Mouse (Mus musculus) right cerebral cortex, adult 18-20 months (tissue): ENCODE results near the gene Spock1.

Source experiments
- DNase-seq: peaks from one replicate; pipeline ENCODE4 v3.0.0; 2022; ENCODE audit warnings: mixed read lengths

Spock1 gene

GRCm38 (mm10) chr13:57796951-57797692 is 111.0 kb downstream of the Spock1 start:
- no peak for DNase-seq

GRCm38 (mm10) chr13:57793643-57794240 is 114.4 kb downstream of the Spock1 start:
- no peak for DNase-seq

GRCm38 (mm10) chr13:57789796-57790195 is 118.3 kb downstream of the Spock1 start:
- DNase-seq: no peak

GRCm38 (mm10) chr13:57788299-57788698 is 119.8 kb downstream of the Spock1 start:
- no peak for DNase-seq

- DNase-seq: no peak
These were observed 121.9 kb downstream of the Spock1 start for GRCm38 (mm10) chr13:57786278-57786677.

GRCm38 (mm10) chr13:57782975-57783374 is 125.2 kb downstream of the Spock1 start:
- DNase-seq: peak; percentile 74

- DNase-seq: no peak
These were observed 126.0 kb downstream of the Spock1 start for GRCm38 (mm10) chr13:57782107-57782561.

GRCm38 (mm10) chr13:57779146-57779545 is 129.0 kb downstream of the Spock1 start:
- peak; percentile 61 for DNase-seq

GRCm38 (mm10) chr13:57778524-57778923 is 129.6 kb downstream of the Spock1 start:
- DNase-seq: no peak

GRCm38 (mm10) chr13:57771998-57772397 is 136.1 kb downstream of the Spock1 start:
- DNase-seq: no peak

- DNase-seq: no peak
These were observed 141.4 kb downstream of the Spock1 start for GRCm38 (mm10) chr13:57766721-57767120.

- DNase-seq: peak; percentile 70
These were observed 147.0 kb downstream of the Spock1 start for GRCm38 (mm10) chr13:57761122-57761521.

GRCm38 (mm10) chr13:57760618-57761017 is 147.5 kb downstream of the Spock1 start:
- DNase-seq: peak; percentile 24

- DNase-seq: peak; percentile 39
These were observed 151.8 kb downstream of the Spock1 start for GRCm38 (mm10) chr13:57756316-57756715.

GRCm38 (mm10) chr13:57750831-57751230 is 157.3 kb downstream of the Spock1 start:
- no peak for DNase-seq

- DNase-seq: no peak
These were observed 163.5 kb downstream of the Spock1 start for GRCm38 (mm10) chr13:57744667-57745066.

GRCm38 (mm10) chr13:57741186-57741585 is 166.9 kb downstream of the Spock1 start:
- DNase-seq: no peak

- DNase-seq: no peak
These were observed 167.7 kb downstream of the Spock1 start for GRCm38 (mm10) chr13:57740473-57740872.

GRCm38 (mm10) chr13:57736060-57736459 is 172.1 kb downstream of the Spock1 start:
- no peak for DNase-seq

- no peak for DNase-seq
These were observed 173.6 kb downstream of the Spock1 start for GRCm38 (mm10) chr13:57734549-57734948.

- DNase-seq: no peak
These were observed 174.6 kb downstream of the Spock1 start for GRCm38 (mm10) chr13:57733521-57733920.

GRCm38 (mm10) chr13:57732251-57732650 is 175.9 kb downstream of the Spock1 start:
- DNase-seq: no peak

GRCm38 (mm10) chr13:57727716-57728115 is 180.4 kb downstream of the Spock1 start:
- no peak for DNase-seq

- DNase-seq: no peak
These were observed 181.5 kb downstream of the Spock1 start for GRCm38 (mm10) chr13:57726654-57727053.
